Mouse (Mus musculus) cerebellum, postnatal 25 days (tissue): Measurements from ENCODE around the gene March7.

Experiments used
- DNase-seq, 2 experiments: peaks; one replicate each; pipeline ENCODE4 v3.0.0; 2021; ENCODE audit warnings: mixed read lengths in 2 of 2

March7 gene

DNA sequence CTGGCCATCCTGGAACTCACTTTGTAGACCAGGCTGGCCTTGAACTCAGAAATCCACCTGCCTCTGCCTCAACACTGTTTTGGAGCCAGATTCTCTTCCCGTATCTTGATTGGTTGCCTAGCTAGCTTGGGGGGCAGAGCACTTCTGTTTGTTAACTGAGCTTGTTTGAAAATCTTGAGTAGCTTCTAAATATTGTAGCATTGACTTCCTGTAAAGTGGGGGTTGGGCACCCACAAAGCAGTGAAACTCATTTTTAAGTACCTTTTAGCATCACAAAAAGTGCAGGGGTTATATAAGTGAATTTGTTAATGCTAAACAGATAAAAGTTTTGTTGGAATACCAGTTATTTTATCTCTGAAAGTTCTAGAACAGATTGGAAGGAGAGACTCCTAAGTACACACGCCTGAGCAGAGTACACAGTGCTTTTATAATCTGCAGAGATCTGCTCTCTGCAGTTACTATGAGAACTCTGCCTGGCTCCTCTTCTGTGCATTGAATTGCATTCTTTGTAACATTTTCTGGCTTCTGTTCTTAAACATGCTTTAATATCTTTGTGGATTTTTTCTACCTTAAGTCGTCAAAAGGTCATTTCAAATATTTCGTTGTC lies 7.0 kb downstream of the March7 start:
- no peak for DNase-seq

DNA sequence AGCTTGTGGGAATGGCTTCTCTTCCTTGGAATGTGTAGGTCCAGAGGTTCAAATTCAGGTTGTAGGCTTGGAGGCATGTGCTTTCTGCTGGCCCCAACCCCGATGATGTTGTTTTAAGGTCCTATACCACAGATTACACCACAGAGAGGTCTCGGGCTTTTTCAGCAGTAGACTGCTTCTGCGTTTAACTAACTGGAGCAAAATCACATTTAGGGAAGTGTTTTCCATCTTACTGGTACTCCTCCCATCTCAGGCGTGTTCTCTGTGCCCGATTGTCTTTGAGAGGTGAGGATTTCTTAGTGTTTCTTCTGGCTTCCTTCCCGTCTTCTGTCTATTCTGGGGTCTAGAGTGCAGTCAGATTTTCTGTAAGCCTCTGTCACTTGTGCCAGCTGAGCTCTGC lies 7.9 kb downstream of the March7 start:
- no peak for DNase-seq

DNA sequence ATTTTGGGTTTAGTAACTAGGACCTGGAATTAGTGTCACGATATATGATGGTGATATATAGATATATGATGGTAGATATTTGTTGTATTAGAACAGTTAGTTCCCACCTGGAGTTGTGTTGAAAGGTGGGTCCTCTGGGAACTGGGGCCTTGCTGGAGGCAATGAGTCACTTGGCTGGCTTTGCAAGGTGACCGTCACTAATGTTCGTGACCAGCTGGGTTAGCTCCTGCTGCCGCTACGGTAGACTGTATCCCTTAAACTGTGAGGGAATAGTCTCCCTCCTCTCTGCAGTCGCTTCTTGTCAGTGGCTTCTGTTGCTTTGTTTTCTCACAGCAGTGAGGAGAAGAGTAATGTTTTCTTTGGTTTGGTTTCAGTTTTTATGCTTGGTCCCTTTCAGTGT lies 11.5 kb downstream of the March7 start:
- DNase-seq, result peak; percentile 37 to 64

DNA sequence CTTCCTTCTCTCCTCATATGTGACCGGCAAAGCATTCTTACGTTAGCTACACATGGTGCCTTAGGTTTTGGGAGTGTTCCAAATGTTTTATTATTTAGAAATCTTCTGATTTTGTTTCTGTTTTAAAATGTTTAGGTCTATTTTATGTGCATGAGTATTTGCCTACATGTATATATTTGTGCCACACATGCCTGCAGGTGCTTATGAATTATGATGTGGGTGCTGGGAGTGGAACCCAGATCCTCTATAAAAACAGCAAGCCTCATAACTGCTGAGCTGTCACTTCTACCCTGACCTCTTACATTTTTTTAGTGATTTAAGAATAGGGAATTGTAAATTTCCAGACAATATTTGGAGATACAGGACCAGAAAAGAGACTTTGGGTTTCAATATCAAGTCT lies 12.3 kb downstream of the March7 start:
- DNase-seq, result no peak

DNA sequence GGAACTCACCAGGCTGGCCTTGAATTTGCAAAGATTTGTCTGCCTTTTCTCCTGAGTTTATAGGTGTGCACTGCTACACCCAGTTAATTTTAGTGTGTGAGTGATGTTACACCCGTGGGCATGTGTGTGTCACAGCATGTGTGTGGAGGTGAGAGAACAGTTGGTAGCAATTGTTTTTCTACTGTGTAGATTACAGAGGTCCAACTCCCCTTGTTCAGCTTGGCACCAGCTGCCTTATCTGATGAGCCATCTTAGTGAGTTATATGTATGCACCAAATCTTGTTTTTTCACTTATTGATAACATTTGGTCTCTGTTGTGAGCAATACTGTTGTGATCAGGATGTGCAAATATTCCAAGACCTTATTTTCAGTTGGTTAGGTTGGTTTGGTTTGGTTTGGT lies 13.8 kb downstream of the March7 start:
- DNase-seq, result no peak

DNA sequence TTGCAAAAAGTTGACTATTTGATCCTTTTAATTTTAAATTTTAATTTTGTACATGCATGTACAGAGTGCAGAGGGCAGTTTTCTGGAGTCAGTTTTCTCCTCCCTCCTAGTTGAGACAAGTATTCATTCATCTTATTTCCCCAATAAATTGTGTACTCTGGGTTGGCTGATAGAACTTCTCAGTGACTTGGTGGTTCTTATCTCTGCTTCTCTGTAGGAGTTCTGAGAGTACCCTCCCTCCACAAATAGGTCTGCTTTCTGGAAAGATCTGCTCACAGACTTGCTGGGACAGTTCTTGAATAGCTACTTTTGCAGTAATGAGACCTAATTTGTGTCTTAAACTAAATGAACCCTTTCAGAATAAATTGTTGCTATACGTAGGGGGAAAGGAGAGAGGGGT lies 18.8 kb downstream of the March7 start:
- no peak for DNase-seq

DNA sequence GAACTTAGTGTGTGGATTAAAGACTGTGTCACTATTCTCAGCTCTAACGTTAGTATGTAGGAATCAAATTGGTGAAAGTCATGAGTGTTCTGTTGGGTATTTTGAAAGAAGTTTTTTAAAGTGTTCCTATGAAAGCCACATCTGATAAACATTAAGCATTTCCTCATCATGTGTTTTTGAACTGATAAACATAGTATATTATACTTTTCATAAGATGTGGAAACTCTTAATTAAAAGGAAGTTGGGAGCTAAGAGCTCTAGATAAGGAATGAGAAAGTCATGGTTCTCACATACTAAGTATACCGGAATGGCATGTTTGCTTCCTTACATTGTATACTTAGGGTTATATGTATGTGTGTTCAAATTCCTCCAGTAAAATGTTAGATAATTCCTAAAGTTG lies 20.7 kb downstream of the March7 start:
- DNase-seq, result no peak

DNA sequence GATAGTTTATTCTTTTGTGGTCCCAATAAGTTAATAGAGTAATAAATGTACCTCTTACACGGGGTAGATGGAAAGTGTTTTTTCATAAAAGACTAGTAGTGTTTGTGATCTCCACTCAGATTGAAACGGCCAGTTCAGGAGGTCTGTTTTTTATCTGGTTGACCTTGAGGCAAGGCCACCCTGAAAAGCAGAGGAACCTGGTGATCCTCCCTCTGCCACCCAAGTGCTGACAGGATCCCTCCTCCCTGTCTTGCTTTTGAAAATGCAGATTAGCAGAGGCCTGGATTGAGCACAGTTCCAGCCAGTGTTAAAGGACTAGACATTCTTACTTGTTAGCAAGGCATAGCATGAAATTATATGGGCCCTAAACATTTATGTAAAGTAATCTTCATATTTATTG lies 23.5 kb downstream of the March7 start:
- no peak for DNase-seq

DNA sequence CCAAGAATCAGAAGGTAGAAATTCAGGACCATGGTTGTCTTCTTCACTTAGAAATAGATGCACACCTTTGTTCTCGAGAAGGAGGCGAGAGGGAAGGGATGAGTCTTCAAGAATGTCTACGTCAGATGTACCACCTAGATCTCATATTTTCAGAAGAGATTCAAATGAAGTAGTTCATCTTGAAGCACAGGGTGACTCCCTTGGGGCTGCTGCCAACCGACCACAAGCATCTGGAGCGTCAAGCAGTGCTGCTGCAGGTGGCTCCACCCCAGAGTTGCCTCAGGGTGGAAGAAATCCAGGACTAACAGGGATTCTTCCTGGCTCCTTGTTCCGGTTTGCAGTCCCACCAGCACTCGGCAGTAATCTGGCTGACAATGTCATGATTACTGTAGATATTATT lies 24.8 kb downstream of the March7 start:
- DNase-seq, result no peak

DNA sequence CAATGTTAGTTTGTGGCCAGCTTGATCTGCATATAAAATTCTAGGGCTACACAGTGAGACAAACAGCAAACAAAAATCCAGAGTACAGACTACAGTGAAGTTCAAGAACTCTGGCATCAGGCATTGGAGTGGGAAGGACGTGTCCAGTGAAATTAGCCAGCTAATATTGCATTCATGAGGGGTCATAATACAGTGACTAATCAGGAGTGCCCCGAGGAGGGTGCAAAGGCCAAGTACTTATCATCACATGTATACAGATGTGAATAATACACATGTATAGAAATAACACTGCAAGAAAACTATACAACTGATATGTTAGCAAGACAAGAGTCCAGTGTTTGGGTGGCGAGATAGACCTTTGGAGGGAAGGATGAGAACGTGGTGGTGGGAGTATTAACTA lies 43.1 kb downstream of the March7 start:
- DNase-seq, result no peak

DNA sequence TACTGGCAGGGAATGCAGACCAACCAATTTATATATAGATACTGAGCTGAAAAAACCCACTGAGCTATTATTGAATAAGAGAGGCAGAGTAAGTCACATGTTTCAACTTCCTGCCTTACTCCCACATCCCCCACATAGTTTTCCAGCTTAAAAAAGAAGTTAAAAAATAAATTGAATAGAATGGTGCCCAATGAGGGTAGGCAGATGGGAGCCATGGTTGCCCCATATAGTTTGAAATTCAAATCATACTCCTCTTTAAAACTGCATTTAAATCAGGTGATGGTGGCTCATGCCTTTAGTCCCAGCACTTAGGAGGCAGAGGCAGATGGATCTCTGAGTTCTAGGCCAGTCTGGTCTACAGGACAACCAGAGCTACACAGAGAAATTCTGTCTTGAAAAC lies 43.8 kb downstream of the March7 start:
- DNase-seq, result no peak

DNA sequence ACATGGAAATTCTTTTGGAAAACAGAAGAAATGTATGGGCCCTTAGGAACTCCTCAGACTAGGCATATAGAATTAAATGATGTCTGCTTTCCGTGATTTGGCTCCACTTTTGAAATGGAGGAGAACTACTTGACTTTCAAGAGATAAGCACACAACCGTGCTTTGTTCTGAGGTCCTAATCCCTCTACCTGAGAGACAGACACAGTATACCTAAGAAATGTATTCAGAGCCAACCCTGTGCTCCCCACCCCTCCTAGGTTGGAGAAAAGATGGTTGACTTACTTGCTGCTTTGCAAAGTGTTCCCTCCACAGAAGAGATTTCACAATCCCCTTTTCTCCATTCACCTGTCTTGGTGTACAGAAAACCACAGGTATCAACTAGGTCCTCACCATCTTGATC lies 47.1 kb downstream of the March7 start:
- DNase-seq, result no peak

DNA sequence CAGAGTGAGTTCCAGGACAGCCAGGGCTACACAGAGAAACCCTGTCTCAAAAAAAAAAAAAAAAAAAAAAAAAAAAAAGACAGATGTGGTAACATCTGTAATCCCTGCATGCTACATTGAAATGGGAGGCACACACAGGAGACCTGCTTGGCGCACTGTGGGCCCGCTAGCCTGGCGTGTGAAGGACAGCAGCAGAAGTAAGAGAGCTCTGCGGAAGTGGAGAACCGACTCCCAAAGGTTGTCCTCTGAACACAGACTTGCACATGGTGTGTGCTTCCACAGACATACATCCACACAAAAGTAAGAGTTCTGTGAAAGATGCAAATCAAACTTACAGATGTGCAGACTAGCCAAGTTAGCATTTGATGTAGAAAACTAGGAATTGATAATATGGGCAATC lies 49.5 kb downstream of the March7 start:
- no peak for DNase-seq

DNA sequence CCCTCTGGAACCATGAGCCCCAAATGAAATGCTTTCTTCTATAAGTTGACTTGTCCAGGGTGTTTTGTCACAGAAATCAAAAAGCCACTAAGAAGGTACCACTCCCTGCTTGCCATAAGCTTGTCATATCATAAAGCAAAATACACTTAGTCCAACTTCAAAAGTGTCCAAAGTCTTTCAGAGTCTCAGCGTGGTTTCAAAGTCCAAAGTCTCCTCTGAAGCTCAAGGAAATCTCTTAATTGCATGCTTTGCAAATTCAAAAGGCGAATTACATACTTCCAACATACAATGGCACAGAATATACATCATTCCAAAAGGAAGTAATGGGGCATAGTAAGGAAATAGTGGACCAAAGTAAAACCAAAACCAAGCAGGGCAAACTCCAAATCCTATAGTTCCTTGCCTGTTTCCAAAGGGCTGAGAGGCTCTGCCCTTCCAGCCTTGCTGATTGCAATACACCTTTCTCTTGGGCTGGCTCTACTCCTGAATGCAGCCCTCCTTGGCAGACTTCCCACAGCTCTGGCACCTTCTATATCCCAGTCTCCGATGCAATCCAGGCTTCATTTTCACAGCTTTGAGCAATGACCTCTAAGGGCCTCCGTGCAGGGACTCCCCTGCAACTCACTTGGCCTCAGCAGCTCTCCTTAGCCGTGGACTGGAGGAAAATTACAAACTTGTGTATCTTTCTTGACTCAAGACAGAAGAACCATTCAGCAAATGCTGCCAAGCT lies 51.1 kb downstream of the March7 start:
- peak; percentile 25 to 55 for DNase-seq

DNA sequence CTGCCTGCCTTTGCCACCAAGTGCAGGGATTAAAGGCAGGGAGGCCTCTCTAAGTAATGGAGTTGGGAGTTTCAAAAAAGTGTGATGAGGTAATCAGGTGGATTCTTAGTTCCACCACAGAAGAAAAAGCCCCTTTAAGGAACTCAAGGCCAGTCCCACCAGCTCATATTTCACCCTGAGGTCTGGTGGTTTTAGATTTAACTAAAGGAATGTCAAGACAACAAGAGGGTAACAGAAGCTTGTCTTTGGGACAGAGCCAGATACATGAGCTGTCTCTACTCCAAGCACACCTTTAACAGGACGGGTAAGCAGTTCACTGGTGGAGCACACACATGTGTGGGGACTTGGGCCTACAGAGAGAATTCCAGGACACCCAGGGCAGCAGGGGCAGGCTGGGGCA lies 57.9 kb downstream of the March7 start:
- no peak for DNase-seq

DNA sequence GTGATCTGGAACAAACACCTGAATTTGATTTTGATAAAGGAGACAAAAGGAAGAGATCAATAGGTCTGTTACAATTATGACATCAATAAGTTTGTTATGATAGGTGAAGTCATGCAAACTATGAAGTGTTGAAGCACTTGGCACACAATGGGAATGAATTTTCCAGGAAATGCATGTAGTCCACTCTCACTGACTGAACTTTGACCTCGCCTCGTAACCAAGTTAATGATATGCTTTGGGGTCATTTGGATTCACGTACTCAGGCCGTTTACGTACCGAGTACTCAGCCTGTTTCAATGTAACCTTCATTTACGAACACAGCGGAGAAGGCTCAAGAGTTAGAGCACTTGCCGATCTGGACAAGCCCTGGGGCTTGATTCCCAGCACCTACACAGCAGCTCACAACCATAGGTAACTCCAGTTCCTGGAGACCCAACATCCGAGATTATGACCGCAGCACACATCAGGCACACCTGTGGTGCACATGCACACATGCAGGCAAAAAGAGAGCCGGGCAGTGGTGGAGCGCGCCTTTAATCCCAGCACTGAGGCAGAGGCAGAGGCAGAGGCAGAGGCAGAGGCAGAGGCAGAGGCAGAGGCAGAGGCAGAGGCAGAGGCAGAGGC lies 60.3 kb downstream of the March7 start:
- DNase-seq, result no peak

DNA sequence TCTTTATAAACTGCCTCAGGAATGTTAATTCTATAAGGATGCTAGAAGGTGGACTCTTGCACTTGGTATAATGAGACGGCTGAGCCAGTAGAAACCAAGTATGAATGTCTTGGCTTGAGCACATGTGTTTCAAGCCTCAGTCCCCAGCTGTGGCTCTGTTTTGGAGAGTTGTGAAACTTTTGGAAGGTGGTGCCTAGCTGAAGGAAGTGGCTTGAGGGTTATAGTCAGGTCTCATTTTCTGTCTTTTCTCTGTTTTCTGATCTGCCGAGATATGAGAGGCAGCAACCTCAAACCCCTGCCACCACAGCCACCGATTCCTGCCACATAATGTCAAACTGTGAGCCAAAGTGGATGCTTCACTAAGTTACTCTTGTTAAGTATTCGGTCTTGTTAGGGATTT lies 68.9 kb downstream of the March7 start:
- no peak for DNase-seq

DNA sequence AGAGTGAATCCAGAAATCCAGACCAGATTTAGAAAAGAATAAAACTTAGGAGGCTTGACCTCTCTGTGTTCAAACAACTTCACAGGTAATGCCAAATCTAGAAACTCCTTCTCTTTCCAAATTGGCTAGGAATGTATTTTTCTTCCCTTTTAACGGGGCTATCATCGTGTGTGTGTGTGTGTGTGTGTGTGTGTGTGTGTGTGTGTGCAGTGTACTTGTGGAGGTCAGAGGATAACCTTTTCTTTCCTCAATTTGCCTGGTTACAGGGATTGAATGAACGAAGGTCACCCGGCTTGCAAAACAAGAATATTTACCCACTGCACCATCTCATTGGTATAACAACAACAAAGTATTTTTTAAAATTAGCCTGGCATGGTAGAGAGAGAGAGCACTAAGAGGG lies 72.9 kb downstream of the March7 start:
- DNase-seq, result no peak

DNA sequence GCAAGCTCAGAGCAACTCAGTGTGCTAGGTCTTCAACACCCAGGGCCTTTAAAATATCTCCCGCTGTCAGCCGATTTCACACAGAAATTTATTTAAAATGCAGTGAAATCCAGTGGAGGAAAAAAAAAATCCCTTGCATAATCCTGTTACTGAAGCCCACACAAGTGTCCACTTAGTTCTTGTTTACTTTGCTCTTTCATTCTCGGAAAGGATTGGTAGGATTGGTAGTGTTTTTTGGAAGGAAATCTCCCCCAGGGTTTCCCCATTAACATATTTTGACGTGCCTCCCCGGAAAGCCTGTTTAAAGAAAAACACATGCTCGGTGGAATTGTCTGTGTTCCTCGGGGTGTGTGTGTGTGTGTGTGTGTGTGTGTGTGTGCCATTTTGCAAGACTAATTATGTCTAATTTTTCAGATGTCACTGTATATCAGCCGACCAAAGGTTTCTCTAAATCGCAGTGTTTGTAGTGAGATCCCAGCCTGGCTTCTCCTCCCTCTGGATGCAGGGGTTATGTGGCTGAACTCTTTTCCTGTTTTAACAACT lies 73.6 kb downstream of the March7 start:
- no peak for DNase-seq

DNA sequence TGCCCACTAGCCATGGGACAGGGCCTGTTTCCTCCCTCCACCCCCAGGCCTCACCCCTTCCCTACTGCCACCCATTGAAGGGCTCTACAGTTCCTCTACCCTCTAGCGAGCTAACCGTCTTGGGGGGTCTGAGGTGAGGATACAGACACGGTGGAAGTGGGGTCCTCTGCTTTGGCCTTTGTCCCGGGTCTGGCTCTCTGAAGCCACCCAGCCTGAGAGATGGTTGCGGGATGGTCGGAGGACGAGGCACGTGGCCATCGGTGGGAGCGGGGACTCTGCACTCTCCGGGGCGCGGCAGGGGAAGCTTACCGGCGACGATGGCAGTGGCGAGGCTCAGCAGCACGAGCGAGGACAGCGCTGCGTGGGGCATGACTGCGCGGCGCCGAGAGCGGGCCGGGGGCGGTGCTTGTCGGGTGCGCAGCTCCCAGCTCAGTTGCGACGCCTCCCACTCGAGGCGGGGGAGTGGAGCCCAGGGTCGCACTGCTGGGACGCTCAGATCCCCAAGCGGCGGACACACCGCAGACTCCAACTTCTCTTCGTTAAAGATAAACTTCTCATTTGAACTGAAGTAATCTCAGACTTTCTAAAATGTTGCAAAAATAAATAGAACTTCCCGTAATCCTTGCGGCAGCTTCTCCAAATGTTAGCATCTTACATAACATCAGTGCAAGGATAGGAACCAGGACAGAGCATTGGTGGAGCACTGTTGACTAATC lies 74.2 kb downstream of the March7 start:
- DNase-seq, result peak; percentile 49 to 68

DNA sequence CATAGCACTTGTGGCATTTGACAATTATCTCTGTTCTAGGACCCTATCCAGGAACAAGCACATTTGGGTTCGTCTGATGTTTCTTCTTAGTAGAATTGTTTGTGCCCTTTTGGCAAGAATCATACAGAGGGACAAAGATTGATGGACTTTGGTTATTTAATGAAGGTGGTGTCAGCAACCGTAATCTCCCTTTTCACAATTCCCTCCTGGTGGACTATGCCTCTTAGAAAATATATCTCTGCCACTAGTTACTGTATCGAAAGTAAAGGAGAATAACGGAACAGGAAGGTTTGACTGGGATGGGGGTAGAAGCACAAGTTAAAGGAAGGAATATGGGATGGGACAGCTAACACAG lies 74.8 kb downstream of the March7 start, which contains the start of gene Cd302:
Gene Cd302, minus strand, starts transcription at position 22 of the 355 bp plus-strand sequence.
- no peak for DNase-seq

DNA sequence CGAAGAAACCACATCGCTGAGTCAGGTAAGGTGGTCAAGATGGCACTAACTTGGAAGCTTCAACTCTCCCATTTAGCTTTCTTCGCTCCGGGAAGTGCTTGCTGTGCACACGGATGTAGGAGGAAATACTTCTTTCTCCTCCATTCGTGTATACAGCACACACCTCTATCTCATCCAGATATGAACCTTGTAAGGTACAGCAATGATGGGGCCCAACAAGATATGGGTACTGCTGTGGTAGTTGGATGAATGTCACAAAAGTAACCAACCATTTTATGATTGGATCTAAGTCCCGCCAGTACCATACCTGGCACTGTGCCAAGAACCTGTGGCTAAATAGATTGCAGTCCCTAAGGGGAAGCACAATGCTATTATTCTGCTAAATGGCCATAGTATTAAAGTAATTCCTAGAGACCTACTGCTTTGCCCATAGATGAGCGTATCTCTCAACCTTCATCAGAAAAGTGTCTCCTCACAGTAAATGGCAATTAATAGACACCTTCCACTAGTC lies 75.5 kb downstream of the March7 start:
- peak in 1 of 2 experiments; percentile 12 for DNase-seq

DNA sequence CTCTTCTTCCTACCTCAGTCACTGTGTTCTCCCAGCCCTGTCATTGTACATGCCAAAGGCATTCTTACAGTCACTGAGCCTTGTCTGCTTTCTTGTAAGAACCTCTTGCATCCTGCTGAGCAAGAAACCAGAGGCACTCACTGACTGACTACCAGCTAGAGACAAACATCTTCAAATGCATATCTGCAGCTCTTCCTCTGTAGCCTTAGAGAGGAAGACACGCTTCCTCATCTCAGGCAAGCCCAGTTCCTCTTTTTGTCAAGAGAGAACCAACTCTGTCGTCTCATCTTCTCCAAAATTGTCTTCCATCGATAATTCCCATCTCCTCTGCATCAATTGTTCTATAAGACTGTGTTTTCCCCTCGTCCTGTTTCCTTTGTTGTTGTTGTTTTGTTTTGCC lies 78.9 kb downstream of the March7 start:
- DNase-seq, result no peak
